17 mouse cellular contexts compared by ENCODE assay signal in the genomic region with DNA sequence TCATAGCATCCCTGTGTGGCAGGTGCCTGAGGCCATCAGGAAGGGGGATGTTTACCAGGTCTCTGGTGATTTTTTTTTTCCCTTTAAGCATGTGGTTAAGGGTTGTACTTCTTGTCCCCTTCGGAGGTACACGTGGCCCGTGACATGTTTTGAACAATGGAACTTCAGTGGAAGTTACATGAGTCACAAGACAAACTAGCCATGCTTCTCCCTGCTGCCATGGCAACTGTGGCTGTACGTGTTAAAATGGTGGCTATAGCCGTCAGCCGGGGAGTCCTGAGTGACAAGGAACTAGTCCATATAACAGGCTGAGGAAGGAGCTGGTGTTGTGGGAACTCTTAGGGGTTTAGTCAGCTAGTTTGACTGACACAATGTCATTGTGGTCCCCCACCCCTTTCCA.
DNase-seq lines count a peak whose midpoint lies in the region; ATAC-seq and TF ChIP-seq lines count a peak whose summit lies in the region.
"Had no signal": no experiment of that assay in that cellular context is flagged by ENCODE, and none has a peak within 500 bp of the region (broad histone marks: within the 10 kb centered on the region; RNA-seq: fewer than 3 reads in every experiment).

No protein-coding gene starts in this region.

- H3K4me1 ChIP-seq in hindbrain, embryonic 14.5 days (replicated peaks; ENCODE audit: control insufficient read depth, insufficient read depth, low read length) = peaks cover 22% of the 10 kb centered on the region
- peaks cover 36% of the 10 kb centered on the region for H3K4me1 ChIP-seq in hindbrain, embryonic 12.5 days
- peaks cover 30% of the 10 kb centered on the region for H3K4me1 ChIP-seq in midbrain, embryonic 10.5 days
- H3K4me1 ChIP-seq in midbrain, embryonic 11.5 days (ENCODE audit: control insufficient read depth, insufficient read depth, low read length) = peaks cover 8% of the 10 kb centered on the region
- H3K4me1 ChIP-seq in cortical plate, adult 2 months (ENCODE audit: control insufficient read depth, insufficient read depth, low read length) = peaks cover 17% of the 10 kb centered on the region

- DNase-seq in hindbrain, embryonic 14.5 days (ENCODE audit: low spot score) = peak; percentile 41
- peak; percentile 25 for DNase-seq in midbrain, embryonic 10.5 days (ENCODE audit: low spot score)
- no peak for DNase-seq in midbrain, embryonic 11.5 days (ENCODE audit: low spot score, missing footprints)
- no peak for DNase-seq in cerebellum, adult 8-10 months
- no peak for DNase-seq in heart, adult 18-20 months
- DNase-seq: adrenal gland, postnatal 36 days; cerebellum, adult 18-20 months; cerebellum, postnatal 36 days; kidney, adult 11 months; layer of hippocampus, postnatal 36 days; lung, adult 2 months; retina, postnatal 1 day had no signal

- no peak overlapping the region for H3K4me2 ChIP-seq in hindbrain, embryonic 14.5 days (replicated peaks)
- no peak overlapping the region for H3K4me2 ChIP-seq in hindbrain, embryonic 12.5 days (replicated peaks)
- no peak overlapping the region for H3K4me2 ChIP-seq in midbrain, embryonic 11.5 days
- H3K4me2 ChIP-seq: embryonic facial prominence, embryonic 13.5 days had no signal

- H3K27me3 ChIP-seq in hindbrain, embryonic 14.5 days (ENCODE audit: control insufficient read depth, insufficient read depth, low read length) = no peaks in the 10 kb centered on the region
- H3K27me3 ChIP-seq in hindbrain, embryonic 12.5 days = no peaks in the 10 kb centered on the region; the same call in 1 of the 2 replicates
- no peaks in the 10 kb centered on the region for H3K27me3 ChIP-seq in midbrain, embryonic 10.5 days (ENCODE audit: low read depth, poor library complexity, severe bottlenecking)
- no peaks in the 10 kb centered on the region for H3K27me3 ChIP-seq in midbrain, embryonic 11.5 days (ENCODE audit: control insufficient read depth, insufficient read depth, low read length)
- H3K27me3 ChIP-seq: embryonic facial prominence, embryonic 13.5 days had no signal

- H3K9ac ChIP-seq in hindbrain, embryonic 14.5 days = no peak overlapping the region
- no peak overlapping the region for H3K9ac ChIP-seq in hindbrain, embryonic 12.5 days
- no peak overlapping the region for H3K9ac ChIP-seq in midbrain, embryonic 11.5 days (ENCODE audit: low read length)
- H3K9ac ChIP-seq: embryonic facial prominence, embryonic 13.5 days had no signal

- no peaks in the 10 kb centered on the region for H3K9me3 ChIP-seq in hindbrain, embryonic 14.5 days (ENCODE audit: control insufficient read depth, low read length)
- H3K9me3 ChIP-seq in hindbrain, embryonic 12.5 days (replicated peaks) = no peaks in the 10 kb centered on the region
- no peaks in the 10 kb centered on the region for H3K9me3 ChIP-seq in midbrain, embryonic 10.5 days (replicated peaks)
- no peaks in the 10 kb centered on the region for H3K9me3 ChIP-seq in midbrain, embryonic 11.5 days (ENCODE audit: control insufficient read depth, low read length)
- H3K9me3 ChIP-seq: embryonic facial prominence, embryonic 13.5 days; heart, embryonic 10.5 days had no signal

- WGBS in hindbrain, embryonic 14.5 days = 16% methylated on average over 6 of the region's 6 CpGs
- WGBS in hindbrain, embryonic 12.5 days = 40% methylated on average over 6 of the region's 6 CpGs
- 59% methylated on average over 6 of the region's 6 CpGs for WGBS in midbrain, embryonic 10.5 days
- 52% methylated on average over 6 of the region's 6 CpGs for WGBS in midbrain, embryonic 11.5 days

- no peak for TF ChIP-seq POLR2A in cortical plate, adult 2 months (IDR thresholded peaks at IDR 0.05; ENCODE audit: extremely low read depth, insufficient read depth, low read length)

- no peak for TF ChIP-seq CTCF in cortical plate, adult 2 months (IDR thresholded peaks at IDR 0.05; ENCODE audit: extremely low read depth, insufficient read depth, low read length)

- no peak overlapping the region for H3K4me3 ChIP-seq in hindbrain, embryonic 14.5 days (replicated peaks; ENCODE audit: low read length)
- no peak overlapping the region for H3K4me3 ChIP-seq in hindbrain, embryonic 12.5 days
- H3K4me3 ChIP-seq in midbrain, embryonic 10.5 days = no peak overlapping the region
- H3K4me3 ChIP-seq in midbrain, embryonic 11.5 days (ENCODE audit: low read depth, low read length) = no peak overlapping the region
- H3K4me3 ChIP-seq in cortical plate, adult 2 months (ENCODE audit: insufficient read depth, low read length) = no peak overlapping the region
- H3K4me3 ChIP-seq: embryonic facial prominence, embryonic 13.5 days; heart, embryonic 10.5 days had no signal

- ATAC-seq in hindbrain, embryonic 14.5 days (ENCODE audit: low FRiP score) = no peak
- no peak for ATAC-seq in hindbrain, embryonic 12.5 days (ENCODE audit: low FRiP score)
- no peak; the same call in 1 of the 2 replicates for ATAC-seq in midbrain, embryonic 11.5 days (ENCODE audit: low FRiP score)

- no peak overlapping the region for H3K27ac ChIP-seq in hindbrain, embryonic 14.5 days
- no peak overlapping the region for H3K27ac ChIP-seq in hindbrain, embryonic 12.5 days
- H3K27ac ChIP-seq in midbrain, embryonic 10.5 days (replicated peaks) = 0 out of 2 replicates have a peak overlapping the region, but pooled peaks have one; percentile 59
- H3K27ac ChIP-seq in midbrain, embryonic 11.5 days (ENCODE audit: low read depth, low read length) = no peak overlapping the region
- H3K27ac ChIP-seq in cortical plate, adult 2 months (ENCODE audit: insufficient read depth, low read length) = peak overlapping the region; percentile 94; the same call in 1 of the 2 replicates
- H3K27ac ChIP-seq: embryonic facial prominence, embryonic 13.5 days; heart, embryonic 10.5 days; kidney, postnatal 0 days had no signal

- no peaks in the 10 kb centered on the region for H3K36me3 ChIP-seq in hindbrain, embryonic 14.5 days (replicated peaks; ENCODE audit: control insufficient read depth, insufficient read depth)
- no peaks in the 10 kb centered on the region for H3K36me3 ChIP-seq in hindbrain, embryonic 12.5 days
- H3K36me3 ChIP-seq in midbrain, embryonic 10.5 days = no peaks in the 10 kb centered on the region
- H3K36me3 ChIP-seq in midbrain, embryonic 11.5 days (ENCODE audit: control insufficient read depth, insufficient read depth, low read length) = no peaks in the 10 kb centered on the region
- H3K36me3 ChIP-seq: embryonic facial prominence, embryonic 13.5 days; heart, embryonic 10.5 days had no signal

Comparison
In these comparisons a context has a peak if more than half of its experiments do, and no peak if none do; other contexts are left out.
1. DNase-seq: peak in hindbrain, embryonic 14.5 days (single experiment) and midbrain, embryonic 10.5 days (single experiment); none in midbrain, embryonic 11.5 days (single experiment), cerebellum, adult 8-10 months (single experiment) and heart, adult 18-20 months (0 of 2).
2. H3K27ac ChIP-seq: peak in midbrain, embryonic 10.5 days (single experiment) and cortical plate, adult 2 months (single experiment); none in hindbrain, embryonic 14.5 days (single experiment), hindbrain, embryonic 12.5 days (single experiment) and midbrain, embryonic 11.5 days (single experiment).